Mouse (Mus musculus): ENCODE data around the gene B3galt4.

GRCm38 (mm10) chr17:33973572-33973971 is 22.3 kb upstream of the B3galt4 start:
- TF ChIP-seq POLR2A (IDR thresholded peaks at IDR 0.05; ENCODE audit: insufficient read depth, low read length) (no peak), CTCF (IDR thresholded peaks at IDR 0.05; ENCODE audit: low read depth, low read length) (no peak), EP300 (IDR thresholded peaks at IDR 0.05; ENCODE audit: insufficient read depth, low read depth, low read length) (no peak)

Measured in ES-Bruce4 (cell line).